Mouse (Mus musculus) c-Kit-positive CD71-positive TER-119-negative erythroid progenitor cells, embryonic 14.5 days (primary cell): ENCODE measurements around the gene Gatb.

ENCODE experiments used
- DNase-seq: peaks from one replicate; pipeline ENCODE4 v3.0.0-alpha.2; 2013; ENCODE audit warnings: low read depth

Gatb gene

GRCm38 (mm10) chr3:85659681-85660080, 85.8 kb downstream of the Gatb start:
- DNase-seq, result no peak

- no peak for DNase-seq
Measured at GRCm38 (mm10) chr3:85661926-85662813, 88.3 kb downstream of the Gatb start.

GRCm38 (mm10) chr3:85663826-85664225, 89.9 kb downstream of the Gatb start:
- DNase-seq, result no peak

DNA sequence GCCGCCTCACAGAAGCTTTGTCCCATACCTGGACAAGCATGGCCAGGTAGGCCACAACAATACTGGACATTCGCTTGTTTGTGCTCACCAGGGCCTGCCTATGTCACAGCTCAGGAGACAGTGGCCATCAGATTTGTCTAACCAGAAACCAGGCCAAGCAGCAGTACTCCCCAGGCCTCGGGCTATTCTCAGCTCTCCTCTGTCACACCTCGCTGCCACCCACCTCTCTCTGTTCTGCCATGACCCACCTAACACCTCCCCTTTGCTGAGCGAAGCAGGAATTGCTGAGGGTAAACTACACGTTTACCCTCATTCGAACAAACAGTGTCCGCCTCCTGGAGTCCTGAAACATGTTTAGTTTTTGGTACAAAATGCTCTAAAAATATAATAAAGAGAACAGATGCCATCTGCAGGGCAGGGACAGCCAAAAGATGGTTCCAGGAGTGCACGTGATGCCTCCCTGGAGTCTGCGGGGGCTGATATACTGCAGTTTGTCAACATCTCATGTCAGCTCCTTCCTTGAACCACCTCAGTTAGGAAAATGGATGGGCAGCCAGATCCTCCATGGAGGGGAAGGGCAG, 90.8 kb downstream of the Gatb start:
- no peak for DNase-seq

- DNase-seq, result no peak
Measured at GRCm38 (mm10) chr3:85666166-85666565, 92.2 kb downstream of the Gatb start.

- DNase-seq, result no peak
Measured at GRCm38 (mm10) chr3:85666736-85667135, 92.8 kb downstream of the Gatb start.

DNA sequence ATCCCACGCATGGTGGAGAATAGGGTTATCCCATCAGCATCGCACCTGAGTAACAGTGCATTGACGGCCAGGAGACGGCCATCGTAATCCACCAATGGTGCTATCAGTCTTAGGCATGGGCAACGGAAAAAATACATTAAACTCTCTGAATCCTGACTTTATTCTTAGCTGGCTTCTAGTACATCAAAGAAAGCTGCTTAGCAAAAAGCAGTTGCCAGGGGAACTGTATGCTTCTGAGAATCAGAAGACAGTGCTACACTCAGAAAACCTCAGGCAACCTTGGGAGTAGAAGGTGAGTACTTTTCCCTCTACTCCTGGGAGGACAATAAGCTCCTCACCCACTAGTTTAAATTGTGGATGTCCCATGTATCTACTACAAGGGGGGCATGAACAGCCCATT, 93.8 kb downstream of the Gatb start:
- DNase-seq, result no peak

GRCm38 (mm10) chr3:85669844-85670243, 95.9 kb downstream of the Gatb start:
- no peak for DNase-seq

DNA sequence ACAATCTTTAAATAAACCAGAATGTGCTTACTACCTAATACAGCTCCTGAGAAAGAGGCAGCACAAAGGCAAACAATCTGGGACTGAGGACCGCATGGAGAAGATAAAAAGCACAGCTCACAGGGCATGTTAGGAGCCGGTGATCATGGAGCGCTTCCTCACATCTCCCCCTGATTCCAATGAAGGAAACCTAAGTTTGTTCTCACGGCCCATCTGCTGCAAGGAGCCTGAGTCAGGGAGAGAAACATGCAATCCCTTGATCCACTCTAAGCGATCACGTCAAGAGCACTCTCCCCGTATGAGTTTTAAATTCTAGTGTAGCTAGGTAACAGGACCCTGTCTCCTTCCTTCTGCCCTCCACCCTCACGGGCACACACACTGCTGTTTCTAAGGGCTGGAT, 103.2 kb downstream of the Gatb start:
- DNase-seq, result no peak

DNA sequence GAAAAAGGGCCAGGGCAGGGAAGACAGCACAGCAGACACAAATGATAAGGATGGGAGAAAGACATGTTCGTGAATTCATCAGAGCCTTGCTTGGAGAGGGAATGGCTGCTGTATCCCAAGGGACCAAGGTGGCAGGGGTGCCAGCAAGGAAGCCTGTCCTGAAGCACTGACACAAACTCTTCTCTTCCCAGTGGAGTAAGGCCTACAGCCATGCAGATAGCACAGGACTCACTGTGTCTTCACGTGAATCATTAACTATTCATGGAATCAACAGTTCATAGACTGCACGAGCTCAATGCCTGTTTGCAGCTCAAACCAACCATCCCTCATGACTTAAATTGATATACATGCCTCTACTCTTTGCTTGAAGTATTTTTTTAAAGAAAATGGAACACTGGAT, 104.0 kb downstream of the Gatb start:
- no peak for DNase-seq

DNA sequence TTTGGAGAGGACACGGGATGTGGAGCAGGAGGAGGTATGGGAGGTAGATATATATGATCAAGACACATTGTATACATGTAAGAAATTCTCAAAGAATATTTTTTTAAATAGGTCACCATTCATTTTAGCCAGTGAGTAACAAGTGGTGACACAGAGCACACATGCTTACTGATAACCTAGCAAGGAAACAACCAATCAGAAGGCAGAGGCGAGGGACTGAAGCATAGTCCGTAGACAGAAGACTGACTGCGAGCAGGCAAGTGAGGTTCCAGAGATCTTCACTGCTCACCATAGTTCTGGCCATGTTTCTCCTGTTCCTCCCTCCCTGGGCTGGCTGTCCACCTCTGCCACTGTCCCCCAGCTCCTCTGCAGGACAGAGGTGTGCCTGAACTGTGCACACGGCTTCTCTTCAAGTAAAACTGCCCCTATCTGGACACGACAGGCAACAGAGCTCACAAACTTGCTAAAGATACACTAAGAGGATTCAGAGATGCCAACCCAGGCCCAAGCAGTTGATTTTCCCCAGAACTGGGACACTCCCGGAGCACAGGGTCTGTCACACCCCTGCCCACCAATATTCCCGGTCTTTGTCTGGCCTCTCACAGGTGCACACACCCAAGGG, 105.5 kb downstream of the Gatb start:
- DNase-seq, result peak; percentile 13

- DNase-seq, result no peak
Measured at GRCm38 (mm10) chr3:85679960-85680359, 106.0 kb downstream of the Gatb start.

GRCm38 (mm10) chr3:85681136-85681535, 107.2 kb downstream of the Gatb start:
- DNase-seq, result no peak

DNA sequence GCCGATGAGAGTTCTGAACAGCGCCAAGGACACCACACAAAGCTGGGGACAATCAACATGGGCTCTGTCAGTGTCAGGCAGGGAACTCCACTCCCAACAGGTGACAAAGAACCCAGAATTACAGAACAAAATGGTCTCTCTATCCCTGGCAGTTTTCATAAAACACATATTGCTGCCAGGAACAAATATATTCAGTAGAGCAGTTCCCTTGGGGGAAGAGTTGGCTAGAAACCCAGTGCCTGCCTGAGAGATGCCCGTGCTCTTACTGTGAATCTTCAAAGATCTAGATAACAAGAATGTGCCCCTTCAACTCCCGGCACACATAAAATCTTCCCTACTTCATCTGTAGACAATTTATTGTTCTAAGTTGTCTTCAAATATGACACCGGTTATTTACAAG, 109.7 kb downstream of the Gatb start:
- no peak for DNase-seq

DNA sequence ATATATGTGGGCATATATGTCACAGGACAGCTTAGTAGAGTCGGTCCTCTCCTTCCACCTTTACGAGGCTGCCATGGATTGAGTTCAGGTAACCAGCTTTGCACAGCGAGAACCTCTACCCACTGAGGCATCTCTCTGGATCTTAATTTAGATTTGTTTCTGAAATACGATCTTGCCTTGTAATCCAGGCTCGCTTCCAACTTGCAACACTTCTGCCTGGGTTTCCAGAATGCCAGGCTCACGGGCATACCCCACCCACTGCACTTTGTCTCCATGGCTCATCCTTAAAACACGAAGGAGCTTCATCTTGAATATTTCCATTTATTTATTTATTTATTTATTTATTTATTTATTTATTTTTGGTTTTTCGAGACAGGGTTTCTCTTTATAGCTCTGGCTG, 111.4 kb downstream of the Gatb start:
- DNase-seq, result no peak

GRCm38 (mm10) chr3:85688341-85688740, 114.4 kb downstream of the Gatb start:
- no peak for DNase-seq

- no peak for DNase-seq
Measured at GRCm38 (mm10) chr3:85691134-85691533, 117.2 kb downstream of the Gatb start.

DNA sequence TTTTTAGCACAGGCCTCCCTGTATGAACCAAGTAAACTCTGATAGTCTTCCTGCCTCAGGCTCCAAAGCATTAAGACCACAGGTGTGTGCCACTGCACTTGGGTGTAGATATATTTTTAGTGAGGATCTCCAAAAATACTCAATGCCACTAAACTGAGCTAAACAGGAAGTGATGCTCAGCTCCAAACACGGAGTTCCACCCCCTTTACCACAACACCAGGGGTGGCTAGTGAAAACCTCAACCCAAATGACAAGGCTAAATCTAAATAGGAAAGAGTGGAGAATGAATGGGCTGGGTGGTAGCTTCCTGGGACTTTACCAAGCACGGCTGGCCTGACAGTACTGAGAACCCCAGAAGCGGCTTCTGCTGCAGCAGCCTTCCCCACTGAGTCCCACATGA, 119.1 kb downstream of the Gatb start:
- DNase-seq, result no peak

DNA sequence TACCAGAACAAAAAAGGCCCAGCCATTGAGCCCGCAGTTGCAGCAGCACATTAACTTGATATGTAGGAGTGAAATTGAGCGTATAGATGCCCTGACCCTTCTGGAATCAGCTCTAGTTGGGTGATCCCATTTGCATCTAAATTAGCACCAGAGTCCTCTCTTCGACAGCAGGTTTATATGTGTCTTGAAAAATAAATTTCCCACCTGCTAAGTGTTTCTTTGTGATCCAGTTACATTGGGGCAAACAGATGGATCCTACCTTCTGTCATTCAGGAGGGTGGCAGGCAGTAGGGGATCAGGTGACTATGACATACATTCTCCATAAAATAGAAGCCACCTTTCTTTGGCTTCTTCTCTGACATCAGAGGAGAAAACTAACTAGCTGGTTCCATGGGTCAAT, 121.1 kb downstream of the Gatb start:
- DNase-seq, result no peak

GRCm38 (mm10) chr3:85698496-85698895, 124.6 kb downstream of the Gatb start:
- DNase-seq, result no peak

DNA sequence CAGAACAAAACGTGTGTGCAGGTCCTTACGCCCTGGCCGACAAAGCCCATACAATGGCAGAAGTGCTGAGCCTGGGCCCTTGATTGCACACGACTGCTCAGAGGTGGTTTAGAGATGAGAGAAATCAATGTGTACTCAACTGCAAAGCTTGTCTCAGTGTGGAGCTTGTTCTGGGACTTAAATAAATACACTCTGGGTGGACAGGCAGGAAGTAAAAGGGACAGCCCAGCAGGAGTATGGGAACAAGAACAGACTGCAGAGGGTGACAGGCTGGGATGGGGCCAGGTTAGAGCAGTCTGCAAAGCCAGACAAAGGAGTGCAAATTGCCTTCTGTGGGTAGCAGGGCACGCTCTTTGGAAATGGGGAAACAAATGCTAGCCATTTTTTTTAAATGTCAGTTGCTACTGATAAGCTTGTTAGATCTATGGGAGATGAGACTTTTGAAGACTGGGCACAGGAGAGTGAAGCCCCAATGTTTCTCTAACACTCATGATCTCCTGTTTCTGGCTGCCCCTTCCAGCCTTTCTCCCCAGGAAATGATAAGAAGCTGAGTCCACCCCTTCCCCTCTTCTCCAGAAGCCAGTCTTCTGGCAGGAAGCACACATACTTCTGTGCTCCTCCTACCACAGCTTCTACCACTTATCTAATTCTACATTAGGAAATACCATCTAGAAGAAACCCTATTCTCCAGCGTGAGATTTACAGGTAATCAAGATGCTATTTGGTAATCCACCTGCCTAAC, 129.4 kb downstream of the Gatb start:
- DNase-seq, result no peak
